Mouse (Mus musculus) kidney, embryonic 15.5 days (tissue): ENCODE results near the gene Exosc7. TPM values are rescaled to one million over a fixed set of nuclear protein-coding genes. Genes with fewer than 3 reads are reported as not detected.

ENCODE experiments used
- ATAC-seq: fragments of 200-750 bp; cut with Nextera tagmentation; replicated peaks from 2 replicates; pipeline ENCODE4 v1.8.0; 2017; ENCODE audit warnings: moderate TSS enrichment; ENCODE audit not compliant: low FRiP score
- H3K27ac ChIP-seq: fragments of 300-500 bp; sonication (generic); 2 replicates; pipeline ENCODE4 v1.5.1; 2015; ENCODE audit warnings: mild to moderate bottlenecking, inconsistent platforms
- H3K27me3 ChIP-seq: fragments of 300-500 bp; sonication (generic); 2 replicates; pipeline ENCODE4 v1.6.1; 2015; ENCODE audit warnings: inconsistent platforms
- H3K36me3 ChIP-seq: fragments of 300-500 bp; sonication (generic); 2 replicates; pipeline ENCODE4 v1.6.1; 2015; ENCODE audit warnings: inconsistent platforms
- H3K4me1 ChIP-seq: fragments of 300-500 bp; sonication (generic); 2 replicates; pipeline ENCODE4 v1.6.1; 2015; ENCODE audit warnings: inconsistent platforms
- H3K4me2 ChIP-seq: fragments of 300-500 bp; sonication (generic); 2 replicates; pipeline ENCODE4 v1.6.1; 2015; ENCODE audit warnings: moderate library complexity, mild to moderate bottlenecking, inconsistent platforms
- H3K4me3 ChIP-seq: fragments of 300-500 bp; sonication (generic); replicated peaks from 2 replicates; pipeline ENCODE4 v1.5.1; 2015; ENCODE audit warnings: mild to moderate bottlenecking, inconsistent platforms
- H3K9ac ChIP-seq: fragments of 300-500 bp; sonication (generic); 2 replicates; pipeline ENCODE4 v1.6.1; 2015; ENCODE audit warnings: mild to moderate bottlenecking, inconsistent platforms
- H3K9me3 ChIP-seq: fragments of 300-500 bp; sonication (generic); replicated peaks from 2 replicates; pipeline ENCODE4 v1.6.1; 2016; ENCODE audit warnings: inconsistent platforms
- WGBS: fragments of 180-500 bp; shearing (Covaris S2); methylation state at CpG from one replicate; pipeline ENCODE4 v1.1.7; 2015; ENCODE audit warnings: mixed read lengths; 5-methylcytosine and 5-hydroxymethylcytosine counted together
- polyA plus RNA-seq: library from polyadenylated mRNA; unstranded; fragments of >200 nt; fragmentation: Nextera tagmentation; extraction: Ambion mirVana; gene quantifications from 2 replicates; pipeline ENCODE4 v1.2.1, GENCODE M21; 2015

The Exosc7 gene
- polyA plus RNA-seq, result 125 and 133 TPM in 2 replicates

DNA sequence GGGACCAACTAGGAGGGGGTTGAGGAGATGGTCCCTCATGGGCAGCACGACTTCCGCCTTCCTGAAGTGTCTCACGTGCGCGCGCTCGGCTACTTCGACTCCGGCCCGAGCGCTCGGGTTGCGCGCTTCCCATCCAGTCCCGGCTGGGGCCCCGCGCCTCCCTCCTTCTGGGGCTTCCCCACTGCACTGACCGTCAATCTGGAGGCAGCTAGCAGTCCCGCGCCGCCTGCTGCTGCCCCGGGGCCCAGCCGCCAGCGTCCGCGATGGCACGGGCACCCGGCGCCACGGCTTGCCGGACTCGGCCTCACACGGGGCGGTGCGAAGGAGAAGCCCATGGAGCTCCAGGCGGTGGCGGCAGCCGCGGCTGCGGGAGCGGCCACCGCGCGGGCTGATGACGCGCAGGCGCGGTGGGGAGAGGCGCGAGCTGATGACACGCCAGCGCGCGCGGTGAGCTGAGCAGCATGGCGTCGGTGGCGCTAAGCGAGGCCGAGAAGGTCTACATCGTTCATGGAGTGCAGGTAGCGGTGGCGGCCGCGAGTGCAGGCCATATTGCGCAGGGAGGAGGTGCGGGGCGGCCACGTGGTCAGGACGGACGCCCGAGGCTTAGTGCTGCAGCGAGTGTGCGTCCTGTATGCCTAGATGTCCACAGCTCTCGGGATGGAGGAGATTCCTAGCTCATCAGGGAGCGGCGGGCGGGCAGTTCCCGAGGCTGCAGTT lies at the start of gene Exosc7, which contains the start of gene Zdhhc3:
Gene Exosc7 (plus strand): TSS at position 411 of the 717 bp plus-strand sequence.
Gene Zdhhc3 (minus strand): TSS at position 401 of the 717 bp plus-strand sequence.
- Histone ChIP-seq H3K9ac (peak within 1 kb of the TSS; percentile 84), H3K9me3 (no peaks in the 10 kb centered on the region), H3K27ac (peak within 1 kb of the TSS; percentile 94), H3K27me3 (no peaks in the 10 kb centered on the region), H3K4me2 (peak within 1 kb of the TSS; percentile 80), H3K4me3 (peak within 1 kb of the TSS; percentile 85), H3K4me1 (peaks cover 20% of the 10 kb centered on the region), H3K36me3 (peaks cover 29% of the 10 kb centered on the region)
- ATAC-seq, result peak; percentile 95
- WGBS, result under 1% methylated on average over 79 of the region's 79 CpGs

- no peak overlapping the region for H3K27ac ChIP-seq
- no peak overlapping the region for H3K4me3 ChIP-seq
- WGBS, result 90% methylated on average over 5 of the region's 5 CpGs
- no peaks in the 10 kb centered on the region for H3K9me3 ChIP-seq
- no peak overlapping the region for H3K4me2 ChIP-seq
- 0 out of 2 replicates have a peak, but pooled peaks cover 6% of the 10 kb centered on the region for H3K4me1 ChIP-seq
- H3K27me3 ChIP-seq, result no peaks in the 10 kb centered on the region
- H3K9ac ChIP-seq, result no peak overlapping the region
- H3K36me3 ChIP-seq, result peaks cover 88% of the 10 kb centered on the region
- ATAC-seq, result no peak
Measured at GRCm38 (mm10) chr9:123079149-123079548, 33.9 kb upstream of the Exosc7 start.

GRCm38 (mm10) chr9:123080355-123080754 lies 32.7 kb upstream of the Exosc7 start:
- no peaks in the 10 kb centered on the region for H3K27me3 ChIP-seq
- no peak overlapping the region for H3K4me2 ChIP-seq
- H3K4me1 ChIP-seq, result 0 out of 2 replicates have a peak, but pooled peaks cover 6% of the 10 kb centered on the region
- H3K9ac ChIP-seq, result no peak overlapping the region
- WGBS, result 69% methylated on average over 7 of the region's 7 CpGs
- no peaks in the 10 kb centered on the region for H3K9me3 ChIP-seq
- H3K4me3 ChIP-seq, result no peak overlapping the region
- peak overlapping the region; percentile 60 for H3K27ac ChIP-seq
- ATAC-seq, result peak; percentile 51; the same call in 1 of the 2 replicates
- peaks cover 91% of the 10 kb centered on the region for H3K36me3 ChIP-seq

GRCm38 (mm10) chr9:123080796-123081195 lies 32.2 kb upstream of the Exosc7 start:
- peak; percentile 83 for ATAC-seq
- H3K4me2 ChIP-seq, result no peak overlapping the region
- 48% methylated on average over 1 of the region's 1 CpGs for WGBS
- no peak overlapping the region for H3K4me3 ChIP-seq
- peaks cover 95% of the 10 kb centered on the region for H3K36me3 ChIP-seq
- no peaks in the 10 kb centered on the region for H3K27me3 ChIP-seq
- H3K9me3 ChIP-seq, result no peaks in the 10 kb centered on the region
- no peak overlapping the region for H3K9ac ChIP-seq
- H3K27ac ChIP-seq, result peak overlapping the region; percentile 60
- 0 out of 2 replicates have a peak, but pooled peaks cover 6% of the 10 kb centered on the region for H3K4me1 ChIP-seq

DNA sequence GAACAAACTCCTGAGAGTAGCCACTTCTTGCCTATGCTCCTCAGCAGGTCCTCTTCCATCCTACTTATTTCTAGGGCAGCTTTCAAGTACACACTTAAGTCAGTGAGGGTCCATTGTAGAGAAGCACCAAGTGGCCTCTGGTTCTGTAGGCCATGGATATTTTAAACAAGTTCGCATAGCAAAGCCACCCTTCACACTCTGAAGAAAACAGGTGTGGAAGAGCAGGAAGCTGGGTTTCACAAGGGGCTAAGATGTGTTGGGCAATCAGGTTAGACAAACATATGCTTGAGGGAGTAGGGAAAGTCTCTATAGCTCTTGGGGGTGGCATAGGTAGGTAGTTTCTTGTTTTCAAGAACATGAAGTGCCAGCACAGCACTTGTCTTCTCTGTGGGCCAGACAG lies 27.6 kb upstream of the Exosc7 start:
- no peaks in the 10 kb centered on the region for H3K27me3 ChIP-seq
- ATAC-seq, result no peak
- H3K9ac ChIP-seq, result no peak overlapping the region
- no peak overlapping the region for H3K4me3 ChIP-seq
- H3K27ac ChIP-seq, result no peak overlapping the region
- H3K9me3 ChIP-seq, result no peaks in the 10 kb centered on the region
- 95% methylated on average over 1 of the region's 1 CpGs for whole genome bisulfite sequencing
- H3K4me1 ChIP-seq, result 0 out of 2 replicates have a peak, but pooled peaks cover 2% of the 10 kb centered on the region
- H3K36me3 ChIP-seq, result peaks cover 98% of the 10 kb centered on the region
- no peak overlapping the region for H3K4me2 ChIP-seq

- 58% methylated on average over 3 of the region's 3 CpGs for WGBS
- H3K4me1 ChIP-seq, result no peaks in the 10 kb centered on the region
- H3K9me3 ChIP-seq, result no peaks in the 10 kb centered on the region
- H3K36me3 ChIP-seq, result peaks cover 92% of the 10 kb centered on the region
- H3K27me3 ChIP-seq, result no peaks in the 10 kb centered on the region
- H3K9ac ChIP-seq, result no peak overlapping the region
- H3K4me3 ChIP-seq, result no peak overlapping the region
- no peak for ATAC-seq
- no peak overlapping the region for H3K27ac ChIP-seq
- H3K4me2 ChIP-seq, result no peak overlapping the region
Measured at GRCm38 (mm10) chr9:123087558-123087957, 25.5 kb upstream of the Exosc7 start.

- Histone ChIP-seq H3K4me2 (no peak overlapping the region), H3K36me3 (peaks cover 90% of the 10 kb centered on the region)
Measured at GRCm38 (mm10) chr9:123090844-123091243, 22.2 kb upstream of the Exosc7 start.

GRCm38 (mm10) chr9:123099631-123100455 lies 13.2 kb upstream of the Exosc7 start:
- H3K9ac ChIP-seq, result no peak overlapping the region
- 95% methylated on average over 16 of the region's 16 CpGs for WGBS
- peaks cover 82% of the 10 kb centered on the region for H3K36me3 ChIP-seq
- H3K4me1 ChIP-seq, result no peaks in the 10 kb centered on the region
- no peak overlapping the region for H3K27ac ChIP-seq
- ATAC-seq, result no peak
- H3K4me3 ChIP-seq, result no peak overlapping the region
- no peak overlapping the region for H3K4me2 ChIP-seq
- no peaks in the 10 kb centered on the region for H3K9me3 ChIP-seq
- H3K27me3 ChIP-seq, result no peaks in the 10 kb centered on the region

More at GRCm38 (mm10) chr9:123090844-123091243, 22.2 kb upstream of the Exosc7 start:
- 89% methylated on average over 4 of the region's 4 CpGs for WGBS
- no peaks in the 10 kb centered on the region for H3K27me3 ChIP-seq
- no peak overlapping the region for H3K9ac ChIP-seq
- no peaks in the 10 kb centered on the region for H3K9me3 ChIP-seq
- H3K4me3 ChIP-seq, result no peak overlapping the region
- no peak overlapping the region for H3K27ac ChIP-seq
- ATAC-seq, result no peak
- H3K4me1 ChIP-seq, result no peaks in the 10 kb centered on the region

- Histone ChIP-seq H3K4me2 (no peak overlapping the region), H3K27ac (no peak overlapping the region), H3K27me3 (no peaks in the 10 kb centered on the region), H3K4me3 (no peak overlapping the region), H3K9me3 (no peaks in the 10 kb centered on the region), H3K9ac (no peak overlapping the region), H3K36me3 (peaks cover 63% of the 10 kb centered on the region), H3K4me1 (no peaks in the 10 kb centered on the region)
- no peak for ATAC-seq
Measured at GRCm38 (mm10) chr9:123103425-123103824, 9.6 kb upstream of the Exosc7 start.

DNA sequence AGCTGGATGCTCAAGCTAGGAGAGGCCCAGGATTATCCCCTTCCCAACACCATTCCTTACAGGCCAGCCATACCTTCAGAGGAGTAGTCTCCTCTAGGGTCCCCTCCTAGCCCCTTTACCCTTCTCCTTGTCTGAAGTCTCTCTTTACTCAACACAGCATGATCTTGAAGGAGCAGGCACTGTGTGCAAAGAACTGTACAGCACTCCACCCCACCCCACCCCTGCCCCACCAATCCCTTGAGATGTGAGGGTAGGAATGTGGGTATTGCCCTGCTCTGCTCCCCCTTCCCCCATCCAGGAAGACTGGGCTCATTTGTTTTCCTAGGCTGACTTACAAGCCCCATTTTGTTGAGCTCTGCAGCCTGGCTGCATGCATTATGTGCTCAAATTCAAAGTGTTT lies 8.7 kb upstream of the Exosc7 start:
- Histone ChIP-seq H3K27ac (no peak overlapping the region), H3K9me3 (no peaks in the 10 kb centered on the region), H3K36me3 (peaks cover 54% of the 10 kb centered on the region), H3K9ac (no peak overlapping the region), H3K4me1 (no peaks in the 10 kb centered on the region), H3K27me3 (no peaks in the 10 kb centered on the region), H3K4me3 (no peak overlapping the region), H3K4me2 (no peak overlapping the region)
- no peak for ATAC-seq

GRCm38 (mm10) chr9:123107186-123107585 lies 5.8 kb upstream of the Exosc7 start:
- no peak overlapping the region for H3K4me3 ChIP-seq
- peaks cover 11% of the 10 kb centered on the region for H3K4me1 ChIP-seq
- H3K36me3 ChIP-seq, result peaks cover 36% of the 10 kb centered on the region
- H3K27ac ChIP-seq, result no peak overlapping the region
- H3K9ac ChIP-seq, result no peak overlapping the region
- H3K4me2 ChIP-seq, result no peak overlapping the region
- no peaks in the 10 kb centered on the region for H3K9me3 ChIP-seq
- ATAC-seq, result no peak
- H3K27me3 ChIP-seq, result no peaks in the 10 kb centered on the region
- 88% methylated on average over 4 of the region's 4 CpGs for WGBS

GRCm38 (mm10) chr9:123109188-123109587 lies 3.8 kb upstream of the Exosc7 start:
- Histone ChIP-seq H3K9ac (no peak overlapping the region), H3K4me1 (peaks cover 20% of the 10 kb centered on the region), H3K27ac (no peak overlapping the region), H3K36me3 (peaks cover 22% of the 10 kb centered on the region), H3K4me3 (no peak overlapping the region), H3K9me3 (no peaks in the 10 kb centered on the region), H3K27me3 (no peaks in the 10 kb centered on the region), H3K4me2 (no peak overlapping the region)
- ATAC-seq, result no peak
- WGBS, result 80% methylated on average over 7 of the region's 7 CpGs
